Mouse (Mus musculus): Measurements from ENCODE around the gene Nos1ap.

Nos1ap gene

GRCm38 (mm10) chr1:170589219-170590040 is at the start of gene Nos1ap:
Gene Nos1ap, minus strand, starts transcription at chr1:170589861.
- peak; percentile 2 for DNase-seq (ENCODE audit: low read depth)

GRCm38 (mm10) chr1:170638941-170639340 is 49.3 kb upstream of the Nos1ap start:
- DNase-seq (ENCODE audit: low read depth) = no peak

- no peak for DNase-seq (ENCODE audit: low read depth)
Observed at GRCm38 (mm10) chr1:170632856-170633255, 43.2 kb upstream of the Nos1ap start.

- DNase-seq (ENCODE audit: low read depth) = peak; percentile 45
Observed at GRCm38 (mm10) chr1:170632385-170632784, 42.7 kb upstream of the Nos1ap start.

- DNase-seq (ENCODE audit: low read depth) = no peak
Observed at GRCm38 (mm10) chr1:170631571-170631970, 41.9 kb upstream of the Nos1ap start.

- DNase-seq (ENCODE audit: low read depth) = no peak
Observed at GRCm38 (mm10) chr1:170630489-170630888, 40.8 kb upstream of the Nos1ap start.

GRCm38 (mm10) chr1:170623432-170623831 is 33.8 kb upstream of the Nos1ap start:
- DNase-seq (ENCODE audit: low read depth) = no peak

GRCm38 (mm10) chr1:170622934-170623333 is 33.3 kb upstream of the Nos1ap start:
- DNase-seq (ENCODE audit: low read depth) = no peak

GRCm38 (mm10) chr1:170619686-170620374 is 30.2 kb upstream of the Nos1ap start:
- DNase-seq (ENCODE audit: low read depth) = no peak

- DNase-seq (ENCODE audit: low read depth) = no peak
Observed at GRCm38 (mm10) chr1:170612968-170613872, 23.6 kb upstream of the Nos1ap start.

- DNase-seq (ENCODE audit: low read depth) = no peak
Observed at GRCm38 (mm10) chr1:170611631-170612030, 22.0 kb upstream of the Nos1ap start.

- DNase-seq (ENCODE audit: low read depth) = no peak
Observed at GRCm38 (mm10) chr1:170610695-170611094, 21.0 kb upstream of the Nos1ap start.

GRCm38 (mm10) chr1:170610289-170610688 is 20.6 kb upstream of the Nos1ap start:
- DNase-seq (ENCODE audit: low read depth) = no peak

- no peak for DNase-seq (ENCODE audit: low read depth)
Observed at GRCm38 (mm10) chr1:170609872-170610271, 20.2 kb upstream of the Nos1ap start.

- DNase-seq (ENCODE audit: low read depth) = no peak
Observed at GRCm38 (mm10) chr1:170608461-170609071, 18.9 kb upstream of the Nos1ap start.

GRCm38 (mm10) chr1:170607231-170607917 is 17.7 kb upstream of the Nos1ap start:
- no peak for DNase-seq (ENCODE audit: low read depth)

- no peak for DNase-seq (ENCODE audit: low read depth)
Observed at GRCm38 (mm10) chr1:170605228-170606001, 15.8 kb upstream of the Nos1ap start.

GRCm38 (mm10) chr1:170594575-170594974 is 4.9 kb upstream of the Nos1ap start:
- no peak for DNase-seq (ENCODE audit: low read depth)

- no peak for DNase-seq (ENCODE audit: low read depth)
Observed at GRCm38 (mm10) chr1:170590531-170590930, 870 bp upstream of the Nos1ap start.

GRCm38 (mm10) chr1:170590041-170590360 is 340 bp upstream of the Nos1ap start:
- no peak for DNase-seq (ENCODE audit: low read depth)

- DNase-seq (ENCODE audit: low read depth) = no peak
Observed at GRCm38 (mm10) chr1:170588879-170589218, 812 bp downstream of the Nos1ap start.
